Mouse (Mus musculus) spleen, adult 2 months (tissue): ENCODE measurements around the gene Rell1. TPM values are rescaled to one million over a fixed set of nuclear protein-coding genes. Genes with fewer than 3 reads are reported as not detected.

ENCODE experiments used
- DNase-seq, 2 experiments: peaks; one replicate each; pipeline versions ENCODE4 v3.0.0 to v3.0.0-alpha.2; 2012 to 2021; ENCODE audit warnings: low spot score in 2 of 2, low read depth in 1 of 2
- H3K27ac ChIP-seq: fragments of 200-500 bp; 2 replicates; pipeline ENCODE4 v1.5.1; 2012; ENCODE audit warnings: low read length, inconsistent platforms; ENCODE audit not compliant: insufficient read depth
- H3K27me3 ChIP-seq: fragments of 200-500 bp; 2 replicates; pipeline ENCODE4 v1.6.1; 2012; ENCODE audit warnings: mild to moderate bottlenecking, moderate library complexity, low read length, inconsistent platforms; ENCODE audit not compliant: control insufficient read depth, insufficient read depth
- H3K36me3 ChIP-seq: fragments of 200-500 bp; 2 replicates; pipeline ENCODE4 v1.6.1; 2012; ENCODE audit warnings: mild to moderate bottlenecking, low read length, inconsistent platforms; ENCODE audit not compliant: control insufficient read depth, insufficient read depth
- H3K4me1 ChIP-seq: fragments of 200-500 bp; 2 replicates; pipeline ENCODE4 v1.6.1; 2011; ENCODE audit warnings: inconsistent platforms; ENCODE audit not compliant: control insufficient read depth, insufficient read depth, insufficient read length
- H3K4me3 ChIP-seq: fragments of 200-500 bp; 2 replicates; pipeline ENCODE4 v1.5.1; 2011; ENCODE audit warnings: mild to moderate bottlenecking, inconsistent platforms; ENCODE audit not compliant: insufficient read depth, insufficient read length; ENCODE audit errors: extremely low read depth
- CTCF ChIP-seq: fragments of 200-500 bp; IDR thresholded peaks from 2 replicates; pipeline ENCODE4 v1.5.1; 2011; ENCODE audit warnings: mild to moderate bottlenecking, inconsistent platforms; ENCODE audit not compliant: insufficient read depth, insufficient read length, insufficient replicate concordance; ENCODE audit errors: extremely low read depth
- POLR2A ChIP-seq: fragments of 200-500 bp; IDR thresholded peaks from 2 replicates; pipeline ENCODE4 v1.6.1; 2011; ENCODE audit warnings: low read depth, low read length, inconsistent platforms
- WGBS: fragments of 180-500 bp; shearing (Covaris S2); methylation state at CpG from one replicate; pipeline ENCODE4 v1.1.7; 2018; 5-methylcytosine and 5-hydroxymethylcytosine counted together
- polyA plus RNA-seq: library from polyadenylated mRNA; depleted of rRNA; stranded (reverse); fragments of >200 nt; gene quantifications from 2 replicates; pipeline ENCODE4 v1.2.3, GENCODE M21; 2012

Gene Rell1
- polyA plus RNA-seq, 1 experiment = 5.1 TPM

DNA sequence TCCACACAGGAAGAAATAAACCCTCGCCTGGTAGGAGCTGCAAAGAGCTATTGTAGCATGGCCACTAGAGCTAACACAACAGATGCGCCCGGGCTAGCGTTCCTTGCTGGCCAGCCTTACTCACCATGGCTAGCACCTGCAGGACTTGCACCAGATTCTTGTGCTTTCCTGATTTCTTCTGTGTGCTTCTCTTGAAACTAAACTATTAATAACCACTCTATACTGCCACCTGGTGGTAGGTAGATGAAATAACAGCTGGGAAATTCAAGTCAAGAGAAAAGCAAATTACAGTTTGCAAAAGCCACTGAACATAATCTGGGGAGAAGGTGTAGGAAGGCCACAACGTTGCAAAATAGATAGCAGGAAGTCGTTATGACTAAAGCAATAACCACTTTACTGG, 82.0 kb downstream of the Rell1 start:
- H3K27ac ChIP-seq = no peak overlapping the region
- no peaks in the 10 kb centered on the region for H3K4me1 ChIP-seq
- 27% methylated on average over 6 of the region's 6 CpGs for WGBS
- no peaks in the 10 kb centered on the region for H3K36me3 ChIP-seq
- no peak overlapping the region for H3K4me3 ChIP-seq
- TF ChIP-seq CTCF = no peak
- TF ChIP-seq POLR2A = no peak
- DNase-seq = peak; percentile 7 to 23
- no peaks in the 10 kb centered on the region for H3K27me3 ChIP-seq

DNA sequence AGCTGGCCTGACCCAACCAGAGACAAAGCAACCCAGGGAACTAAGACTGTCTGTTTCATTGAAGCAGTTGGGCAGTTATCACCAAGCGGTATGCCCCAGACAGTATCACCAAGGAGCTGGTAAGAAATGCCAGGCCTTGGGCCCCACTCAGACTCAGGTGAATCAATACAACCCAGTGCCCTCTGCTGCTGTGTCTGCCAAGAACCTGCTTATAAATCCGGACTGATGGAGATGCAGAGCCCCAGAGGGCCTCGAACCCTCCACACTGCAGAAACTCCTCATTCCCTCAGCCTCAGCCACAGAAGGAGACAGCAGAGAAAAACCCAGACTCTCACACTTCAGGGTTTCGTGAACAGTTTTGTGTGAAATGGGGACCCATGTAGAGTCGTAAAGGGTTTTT, 82.4 kb downstream of the Rell1 start:
- DNase-seq = no peak
- no peaks in the 10 kb centered on the region for H3K27me3 ChIP-seq
- H3K36me3 ChIP-seq = no peaks in the 10 kb centered on the region
- no peak overlapping the region for H3K4me3 ChIP-seq
- TF ChIP-seq CTCF = no peak
- TF ChIP-seq POLR2A = no peak
- H3K4me1 ChIP-seq = no peaks in the 10 kb centered on the region
- no peak overlapping the region for H3K27ac ChIP-seq
- 86% methylated on average over 5 of the region's 5 CpGs for WGBS

DNA sequence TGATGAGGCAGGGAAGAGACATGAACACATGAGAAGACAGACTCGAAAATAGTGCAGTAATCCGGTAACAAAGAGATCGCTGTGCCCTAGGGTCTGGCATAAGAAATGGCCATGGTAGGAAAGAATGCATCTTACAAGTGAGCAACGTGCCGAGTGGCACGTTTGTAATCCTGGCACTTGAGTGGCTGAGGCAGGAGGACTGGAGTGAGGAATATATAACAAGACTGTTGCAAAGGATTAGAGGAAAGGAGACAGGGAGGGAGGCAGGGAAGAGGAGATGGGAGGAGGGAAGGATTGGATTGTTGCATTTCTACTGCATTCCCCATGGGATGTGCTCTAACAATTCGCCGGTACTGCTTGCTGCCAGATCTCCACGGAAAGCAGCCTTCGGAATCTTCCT, 89.7 kb downstream of the Rell1 start:
- Histone ChIP-seq H3K27me3 (no peaks in the 10 kb centered on the region), H3K36me3 (no peaks in the 10 kb centered on the region), H3K4me1 (no peaks in the 10 kb centered on the region), H3K4me3 (no peak overlapping the region), H3K27ac (no peak overlapping the region)
- 90% methylated on average over 10 of the region's 10 CpGs for WGBS
- TF ChIP-seq CTCF (no peak), POLR2A (no peak)
- no peak for DNase-seq

GRCm38 (mm10) chr5:63876081-63876480, 92.6 kb downstream of the Rell1 start:
- no peak overlapping the region for H3K27ac ChIP-seq
- TF ChIP-seq POLR2A (no peak), CTCF (no peak)
- H3K36me3 ChIP-seq = no peaks in the 10 kb centered on the region

GRCm38 (mm10) chr5:63874880-63875279, 93.8 kb downstream of the Rell1 start:
- Histone ChIP-seq H3K27me3 (no peaks in the 10 kb centered on the region), H3K36me3 (no peaks in the 10 kb centered on the region), H3K4me1 (no peaks in the 10 kb centered on the region), H3K4me3 (no peak overlapping the region), H3K27ac (no peak overlapping the region)
- WGBS = 80% methylated on average over 16 of the region's 16 CpGs
- no peak for DNase-seq
- TF ChIP-seq POLR2A (no peak), CTCF (no peak)

More at GRCm38 (mm10) chr5:63876081-63876480, 92.6 kb downstream of the Rell1 start:
- 95% methylated on average over 4 of the region's 4 CpGs for WGBS
- H3K4me3 ChIP-seq = no peak overlapping the region
- no peaks in the 10 kb centered on the region for H3K27me3 ChIP-seq
- no peaks in the 10 kb centered on the region for H3K4me1 ChIP-seq
- no peak for DNase-seq

- Histone ChIP-seq H3K27me3 (no peaks in the 10 kb centered on the region), H3K36me3 (no peaks in the 10 kb centered on the region), H3K27ac (no peak overlapping the region), H3K4me3 (no peak overlapping the region), H3K4me1 (no peaks in the 10 kb centered on the region)
- WGBS = 88% methylated on average over 17 of the region's 17 CpGs
- TF ChIP-seq CTCF (no peak), POLR2A (no peak)
- no peak for DNase-seq
Observed at GRCm38 (mm10) chr5:63872176-63872932, 96.3 kb downstream of the Rell1 start.

- Histone ChIP-seq H3K36me3 (no peaks in the 10 kb centered on the region), H3K27me3 (no peaks in the 10 kb centered on the region), H3K4me3 (no peak overlapping the region), H3K27ac (no peak overlapping the region), H3K4me1 (no peaks in the 10 kb centered on the region)
- TF ChIP-seq CTCF (no peak), POLR2A (no peak)
- WGBS = 48% methylated on average over 3 of the region's 3 CpGs
- no peak for DNase-seq
Observed at GRCm38 (mm10) chr5:63867421-63867820, 101.3 kb downstream of the Rell1 start.
